Mouse (Mus musculus): Measurements from ENCODE around the gene Cd209a. TPM values are rescaled to one million over a fixed set of nuclear protein-coding genes. Genes with fewer than 3 reads are reported as not detected.
"Not testable (repeated sequence)": the region's sequence is repeated elsewhere in the genome, so short reads cannot be mapped to it uniquely, and the experiment has no call there.

Cd209a gene
- total RNA-seq (2012; rRNA removed) (not detected in 2 replicates), total RNA-seq (2014; rRNA removed) (not detected in 2 replicates), polyA plus RNA-seq (2012; ENCODE audit: insufficient read length, low read depth) (not detected in 2 replicates)

GRCm38 (mm10) chr8:3748761-3749160, at the start of gene Cd209a:
Gene Cd209a, minus strand, starts transcription at chr8:3748984.
- H3K79me2 ChIP-seq (replicated peaks; ENCODE audit: control insufficient read depth, extremely low read depth, insufficient read depth, poor library complexity, severe bottlenecking), result no peaks in the 10 kb centered on the region
- H3K4me1 ChIP-seq (ENCODE audit: control insufficient read depth in 1 of 2, insufficient read depth in 2 of 2), result no peaks in the 10 kb centered on the region
- H3K4me3 ChIP-seq (replicated peaks in 1 of 3; ENCODE audit: low read depth in 2 of 3, low read length in 2 of 3, poor library complexity in 1 of 3), result no peak within 1 kb of the TSS
- in situ Hi-C loops (cut with MboI; ENCODE audit: low pct_ligation_motif_present, low pct_unique_long_range_greater_than_20kb, low sequenced_read_pairs) (no loop called here), dilution Hi-C loops (cut with MboI; ENCODE audit: extremely low pct_ligation_motif_present, extremely low pct_unique_long_range_greater_than_20kb, low sequenced_read_pairs) (no loop called here)
- H3K36me3 ChIP-seq (replicated peaks in 1 of 2; ENCODE audit: control insufficient read depth in 1 of 2, insufficient read depth in 1 of 2, low read length in 1 of 2), result no peaks in the 10 kb centered on the region
- TF ChIP-seq ETS1 (conservative IDR thresholded peaks at IDR 0.05; ENCODE audit: low read depth, low read length), result no peak
- no peak for TF ChIP-seq TCF12 (IDR thresholded peaks at IDR 0.05; ENCODE audit: low read depth, low read length)
- no peak for TF ChIP-seq UBTF (IDR thresholded peaks at IDR 0.05; ENCODE audit: low read depth, low read length)
- TF ChIP-seq JUN (IDR thresholded peaks at IDR 0.05; ENCODE audit: insufficient read depth, low read depth, low read length), result no peak
- TF ChIP-seq POLR2AphosphoS2 (IDR thresholded peaks at IDR 0.05; ENCODE audit: low read depth, low read length), result no peak
- no peak for TF ChIP-seq HCFC1 (IDR thresholded peaks at IDR 0.05; ENCODE audit: low read depth, low read length)
- no peak for TF ChIP-seq CHD2 (IDR thresholded peaks at IDR 0.05; ENCODE audit: low read length)
- no peak for TF ChIP-seq SIN3A (IDR thresholded peaks at IDR 0.05; ENCODE audit: low read length)
- no peak for TF ChIP-seq MXI1 (IDR thresholded peaks at IDR 0.05; ENCODE audit: low read depth, low read length)
- TF ChIP-seq MAX (IDR thresholded peaks at IDR 0.05; ENCODE audit: low read length), result no peak
- no peak for TF ChIP-seq BHLHE40 (IDR thresholded peaks at IDR 0.05; ENCODE audit: low read depth, low read length)
- no peak for TF ChIP-seq E2F4 (IDR thresholded peaks at IDR 0.05; ENCODE audit: insufficient replicate concordance, low read depth, low read length)
- DNase-seq (ENCODE audit: extremely low read depth), result no peak
- H3K9ac ChIP-seq (ENCODE audit: insufficient read depth, low read depth), result no peak within 1 kb of the TSS
- H3K27ac ChIP-seq (ENCODE audit: insufficient read depth, low read depth), result no peak within 1 kb of the TSS
- H3K9me3 ChIP-seq (replicated peaks; ENCODE audit: low read length), result no peaks in the 10 kb centered on the region
- H3K4me2 ChIP-seq (ENCODE audit: insufficient read depth, low read depth, poor library complexity, severe bottlenecking), result no peak within 1 kb of the TSS
- H3K27me3 ChIP-seq (replicated peaks), result peaks cover 15% of the 10 kb centered on the region

- H3K9ac ChIP-seq (ENCODE audit: insufficient read depth, low read depth); H3K79me2 ChIP-seq (replicated peaks; ENCODE audit: control insufficient read depth, extremely low read depth, insufficient read depth, poor library complexity, severe bottlenecking); in situ Hi-C loops (cut with MboI; ENCODE audit: low pct_ligation_motif_present, low pct_unique_long_range_greater_than_20kb, low sequenced_read_pairs); H3K36me3 ChIP-seq (replicated peaks in 1 of 2; ENCODE audit: control insufficient read depth in 1 of 2, insufficient read depth in 1 of 2, low read length in 1 of 2); dilution Hi-C loops (cut with MboI; ENCODE audit: extremely low pct_ligation_motif_present, extremely low pct_unique_long_range_greater_than_20kb, low sequenced_read_pairs); H3K27ac ChIP-seq (ENCODE audit: insufficient read depth, low read depth); H3K9me3 ChIP-seq (replicated peaks; ENCODE audit: low read length); H3K4me1 ChIP-seq (ENCODE audit: control insufficient read depth in 1 of 2, insufficient read depth in 2 of 2); H3K27me3 ChIP-seq (replicated peaks); H3K4me3 ChIP-seq (replicated peaks in 1 of 3; ENCODE audit: low read depth in 2 of 3, low read length in 2 of 3, poor library complexity in 1 of 3); DNase-seq (ENCODE audit: extremely low read depth); H3K4me2 ChIP-seq (ENCODE audit: insufficient read depth, low read depth, poor library complexity, severe bottlenecking): not testable (repeated sequence)
Measured at GRCm38 (mm10) chr8:3768641-3769040, 19.9 kb upstream of the Cd209a start.

GRCm38 (mm10) chr8:3754261-3754850, 5.6 kb upstream of the Cd209a start:
- TF ChIP-seq MEF2A (IDR thresholded peaks at IDR 0.05; ENCODE audit: borderline replicate concordance, low read depth, low read length) (no peak), HCFC1 (IDR thresholded peaks at IDR 0.05; ENCODE audit: low read depth, low read length) (no peak), SIN3A (IDR thresholded peaks at IDR 0.05; ENCODE audit: low read length) (no peak), POLR2AphosphoS2 (IDR thresholded peaks at IDR 0.05; ENCODE audit: low read depth, low read length) (no peak), MYC (IDR thresholded peaks at IDR 0.05; ENCODE audit: low read depth, low read length) (no peak), ZKSCAN1 (IDR thresholded peaks at IDR 0.05; ENCODE audit: borderline replicate concordance, low read depth, low read length) (no peak), IRF4 (IDR thresholded peaks at IDR 0.05; ENCODE audit: low read depth, low read length) (no peak), RCOR1 (conservative IDR thresholded peaks at IDR 0.05; ENCODE audit: low read depth, low read length) (no peak), ZMIZ1 (IDR thresholded peaks at IDR 0.05; ENCODE audit: low read depth, low read length) (no peak)
- Histone ChIP-seq H3K4me1 (ENCODE audit: control insufficient read depth in 1 of 2, insufficient read depth in 2 of 2) (no peaks in the 10 kb centered on the region), H3K9ac (ENCODE audit: insufficient read depth, low read depth) (no peak overlapping the region), H3K9me3 (replicated peaks; ENCODE audit: low read length) (peaks cover 3% of the 10 kb centered on the region), H3K4me3 (replicated peaks in 1 of 3; ENCODE audit: low read depth in 2 of 3, low read length in 2 of 3, poor library complexity in 1 of 3) (no peak overlapping the region), H3K79me2 (replicated peaks; ENCODE audit: control insufficient read depth, extremely low read depth, insufficient read depth, poor library complexity, severe bottlenecking) (no peaks in the 10 kb centered on the region), H3K4me2 (ENCODE audit: insufficient read depth, low read depth, poor library complexity, severe bottlenecking) (no peak overlapping the region), H3K36me3 (replicated peaks in 1 of 2; ENCODE audit: control insufficient read depth in 1 of 2, insufficient read depth in 1 of 2, low read length in 1 of 2) (no peaks in the 10 kb centered on the region), H3K27me3 (replicated peaks) (peaks cover 13% of the 10 kb centered on the region), H3K27ac (ENCODE audit: insufficient read depth, low read depth) (no peak overlapping the region)
- DNase-seq (ENCODE audit: extremely low read depth), result peak; percentile 98
- in situ Hi-C loops (cut with MboI; ENCODE audit: low pct_ligation_motif_present, low pct_unique_long_range_greater_than_20kb, low sequenced_read_pairs) (no loop called here), dilution Hi-C loops (cut with MboI; ENCODE audit: extremely low pct_ligation_motif_present, extremely low pct_unique_long_range_greater_than_20kb, low sequenced_read_pairs) (no loop called here)
